Mouse (Mus musculus) megakaryocyte, embryonic 14.5 days (primary cell): ENCODE results near the gene Zfp609.

ENCODE experiments used
- FLI1 ChIP-seq: IDR thresholded peaks from 2 replicates; pipeline ENCODE4 v1.6.1; 2012; ENCODE audit warnings: low read length, inconsistent platforms, mixed read lengths
- GATA1 ChIP-seq: IDR thresholded peaks from 3 replicates; pipeline ENCODE4 v1.6.1; 2012; ENCODE audit warnings: mixed read lengths, low read length, inconsistent platforms, borderline replicate concordance

DNA sequence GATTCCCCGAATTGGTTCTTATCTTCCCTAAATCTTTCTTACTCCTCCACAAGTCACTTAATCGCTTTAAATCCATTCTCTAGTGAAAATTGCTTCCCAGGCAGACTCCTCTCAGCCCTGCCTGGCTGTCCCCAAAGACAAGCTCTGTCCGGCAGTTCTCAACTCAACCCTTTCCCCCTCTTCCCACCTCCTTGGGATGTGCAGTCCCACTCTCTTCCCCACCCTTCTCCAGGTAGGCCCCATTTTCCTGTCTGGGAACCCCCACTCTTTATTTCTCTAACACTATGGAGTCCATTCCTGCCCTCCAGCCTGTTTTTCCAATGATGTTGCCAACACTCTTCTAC lies 150.3 kb downstream of the Zfp609 start:
- no peak for TF ChIP-seq GATA1
- TF ChIP-seq FLI1: no peak
